Mouse (Mus musculus): Measurements from ENCODE around the gene Parp16. TPM values are rescaled to one million over a fixed set of nuclear protein-coding genes. Genes with fewer than 3 reads are reported as not detected.
A peak's percentile ranks its signal among the peaks of the same experiment; 100 is the strongest.

Gene Parp16
- total and polyA plus RNA-seq, 3 experiments = 0.44 to 1.7 (median 0.81) TPM

- Histone ChIP-seq H3K27ac (ENCODE audit: insufficient read depth, low read depth) (no peak overlapping the region), H3K36me3 (replicated peaks in 1 of 2; ENCODE audit: control insufficient read depth in 1 of 2, insufficient read depth in 1 of 2, low read length in 1 of 2) (no peaks in the 10 kb centered on the region), H3K4me1 (ENCODE audit: control insufficient read depth in 1 of 2, insufficient read depth in 2 of 2) (peaks cover 4 to 20% of the 10 kb centered on the region in 2 experiments), H3K9me3 (replicated peaks; ENCODE audit: low read length) (no peaks in the 10 kb centered on the region), H3K4me3 (replicated peaks in 1 of 3; ENCODE audit: low read depth in 2 of 3, low read length in 2 of 3, poor library complexity in 1 of 3) (no peak overlapping the region), H3K4me2 (ENCODE audit: insufficient read depth, low read depth, poor library complexity, severe bottlenecking) (peak overlapping the region; percentile 56), H3K27me3 (replicated peaks) (peaks cover 45% of the 10 kb centered on the region), H3K9ac (ENCODE audit: insufficient read depth, low read depth) (no peak overlapping the region), H3K79me2 (replicated peaks; ENCODE audit: control insufficient read depth, extremely low read depth, insufficient read depth, poor library complexity, severe bottlenecking) (no peaks in the 10 kb centered on the region)
- dilution Hi-C loops (cut with MboI; ENCODE audit: extremely low pct_ligation_motif_present, extremely low pct_unique_long_range_greater_than_20kb, low sequenced_read_pairs) (no loop called here), in situ Hi-C loops (cut with MboI; ENCODE audit: low pct_ligation_motif_present, low pct_unique_long_range_greater_than_20kb, low sequenced_read_pairs) (no loop called here)
- DNase-seq (ENCODE audit: extremely low read depth) = peak; percentile 37
- TF ChIP-seq CHD2 (IDR thresholded peaks at IDR 0.05; ENCODE audit: low read length) = no peak
- TF ChIP-seq EP300 (IDR thresholded peaks at IDR 0.05; ENCODE audit: low read length) = peak; percentile 81
- no peak for TF ChIP-seq USF2 (conservative IDR thresholded peaks at IDR 0.05; ENCODE audit: low read depth, low read length)
- no peak for TF ChIP-seq JUND (conservative IDR thresholded peaks at IDR 0.05; ENCODE audit: low read depth, low read length)
- TF ChIP-seq RCOR1 (conservative IDR thresholded peaks at IDR 0.05; ENCODE audit: low read depth, low read length) = peak; percentile 41; the same call in 1 of the 2 replicates
- TF ChIP-seq MAFK (IDR thresholded peaks at IDR 0.05; ENCODE audit: insufficient replicate concordance, low read length) = 0 out of 2 replicates have a peak, but pooled peaks have one; percentile 47
- no peak for TF ChIP-seq CTCF (conservative IDR thresholded peaks at IDR 0.05 in 1 of 2, IDR thresholded peaks at IDR 0.05 in 1 of 2; ENCODE audit: low read depth in 2 of 2, low read length in 2 of 2)
- peak; percentile 60; the same call in 1 of the 2 replicates for TF ChIP-seq MAX (IDR thresholded peaks at IDR 0.05; ENCODE audit: low read length)
- no peak for TF ChIP-seq KAT2A (IDR thresholded peaks at IDR 0.05; ENCODE audit: insufficient replicate concordance, low read length)
- no peak for TF ChIP-seq POLR2A (IDR thresholded peaks at IDR 0.05; ENCODE audit: low read depth, low read length)
- TF ChIP-seq PAX5 (IDR thresholded peaks at IDR 0.05; ENCODE audit: low read length) = no peak
- no peak for TF ChIP-seq UBTF (IDR thresholded peaks at IDR 0.05; ENCODE audit: low read depth, low read length)
- 0 out of 2 replicates have a peak, but pooled peaks have one; percentile 29 for TF ChIP-seq BHLHE40 (IDR thresholded peaks at IDR 0.05; ENCODE audit: low read depth, low read length)
- no peak for TF ChIP-seq ZMIZ1 (IDR thresholded peaks at IDR 0.05; ENCODE audit: low read depth, low read length)
- TF ChIP-seq TCF12 (IDR thresholded peaks at IDR 0.05; ENCODE audit: low read depth, low read length) = 0 out of 2 replicates have a peak, but pooled peaks have one; percentile 18
- TF ChIP-seq ZNF384 (IDR thresholded peaks at IDR 0.05; ENCODE audit: low read depth, low read length) = no peak
- no peak for TF ChIP-seq POLR2AphosphoS2 (IDR thresholded peaks at IDR 0.05; ENCODE audit: low read depth, low read length)
- peak; percentile 90 for TF ChIP-seq IRF4 (IDR thresholded peaks at IDR 0.05; ENCODE audit: low read depth, low read length)
- no peak for TF ChIP-seq SIN3A (IDR thresholded peaks at IDR 0.05; ENCODE audit: low read length)
- 0 out of 2 replicates have a peak, but pooled peaks have one; percentile 20 for TF ChIP-seq MEF2A (IDR thresholded peaks at IDR 0.05; ENCODE audit: borderline replicate concordance, low read depth, low read length)
- TF ChIP-seq ZKSCAN1 (IDR thresholded peaks at IDR 0.05; ENCODE audit: borderline replicate concordance, low read depth, low read length) = no peak
- 0 out of 2 replicates have a peak, but pooled peaks have one; percentile 29 for TF ChIP-seq E2F4 (IDR thresholded peaks at IDR 0.05; ENCODE audit: insufficient replicate concordance, low read depth, low read length)
Measured at GRCm38 (mm10) chr9:65148507-65148906, 46.6 kb upstream of the Parp16 start.
